Mouse (Mus musculus): ENCODE results near the gene Cd27. TPM values are rescaled to one million over a fixed set of nuclear protein-coding genes. Genes with fewer than 3 reads are reported as not detected.
"Not testable (repeated sequence)": the region's sequence is repeated elsewhere in the genome, so short reads cannot be mapped to it uniquely, and the experiment has no call there.

Gene Cd27
- 0.04 TPM in 1 of 2 replicates, not detected in the other for polyA plus RNA-seq (2012)

DNA sequence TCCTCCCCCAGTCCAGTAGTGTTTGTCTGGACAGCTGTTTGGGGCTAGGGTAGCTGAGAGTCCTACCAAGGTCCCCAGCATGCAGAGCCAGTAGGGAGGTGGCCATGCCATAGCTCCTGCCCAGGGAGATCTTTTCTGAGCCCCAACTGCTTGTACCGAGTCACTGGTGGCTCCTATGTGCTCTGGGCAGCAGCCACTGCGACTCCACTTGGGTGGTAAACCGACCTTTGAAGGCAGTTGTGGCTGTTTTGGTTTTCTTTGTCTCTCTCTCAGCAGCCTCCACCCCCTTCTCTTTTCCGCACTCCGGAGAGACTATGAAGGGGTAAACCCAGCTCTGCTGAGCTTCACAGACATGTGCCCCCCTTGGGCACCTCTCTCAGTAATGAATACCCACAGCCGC, at the start of gene Cd27:
Gene Cd27 (minus strand): TSS at position 229 of the 400 bp plus-strand sequence.
- Histone ChIP-seq H3K36me3 (ENCODE audit: control insufficient read depth) (no peaks in the 10 kb centered on the region), H3K27me3 (ENCODE audit: control insufficient read depth) (no peaks in the 10 kb centered on the region), H3K9me3 (ENCODE audit: control insufficient read depth, low read length) (no peaks in the 10 kb centered on the region), H3K4me3 (replicated peaks) (no peak within 1 kb of the TSS), H3K4me1 (ENCODE audit: control insufficient read depth) (peaks cover 17% of the 10 kb centered on the region)
- TF ChIP-seq TAL1 (IDR thresholded peaks at IDR 0.05; ENCODE audit: low read length) (no peak), GATA1 (IDR thresholded peaks at IDR 0.05; ENCODE audit: low read length) (no peak)

DNA sequence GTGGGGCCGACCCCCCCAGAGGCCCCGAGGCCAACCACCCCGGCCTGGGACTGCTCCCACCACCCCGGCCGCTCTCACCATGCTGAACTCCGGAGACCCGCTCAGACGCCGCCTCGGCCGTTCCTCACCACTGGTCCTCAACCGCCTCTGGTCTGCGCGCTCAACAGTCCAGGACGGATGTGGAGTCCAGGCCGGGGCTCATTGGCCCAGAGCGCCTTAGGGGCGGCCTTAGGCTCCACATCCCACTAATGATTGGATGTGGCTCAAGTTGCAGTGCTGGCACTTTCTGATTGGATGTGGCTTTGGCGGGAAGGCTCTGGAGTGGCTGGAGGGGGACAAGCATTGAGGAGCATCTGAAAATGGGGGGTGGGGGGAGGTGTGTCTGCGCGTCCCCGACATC, 49.1 kb upstream of the Cd27 start, which contains the start of gene Tuba3a:
Gene Tuba3a (minus strand): TSS at position 153 of the 400 bp plus-strand sequence.
- H3K36me3 ChIP-seq (ENCODE audit: control insufficient read depth), result no peaks in the 10 kb centered on the region
- H3K4me3 ChIP-seq (replicated peaks), result no peak within 1 kb of the TSS
- no peaks in the 10 kb centered on the region for H3K4me1 ChIP-seq (ENCODE audit: control insufficient read depth)
- H3K27me3 ChIP-seq (ENCODE audit: control insufficient read depth), result no peaks in the 10 kb centered on the region
- TF ChIP-seq TAL1 (IDR thresholded peaks at IDR 0.05; ENCODE audit: low read length) (no peak), GATA1 (IDR thresholded peaks at IDR 0.05; ENCODE audit: low read length) (no peak)
- H3K9me3 ChIP-seq (ENCODE audit: control insufficient read depth, low read length), result 0 out of 2 replicates have a peak, but pooled peaks cover 1% of the 10 kb centered on the region

DNA sequence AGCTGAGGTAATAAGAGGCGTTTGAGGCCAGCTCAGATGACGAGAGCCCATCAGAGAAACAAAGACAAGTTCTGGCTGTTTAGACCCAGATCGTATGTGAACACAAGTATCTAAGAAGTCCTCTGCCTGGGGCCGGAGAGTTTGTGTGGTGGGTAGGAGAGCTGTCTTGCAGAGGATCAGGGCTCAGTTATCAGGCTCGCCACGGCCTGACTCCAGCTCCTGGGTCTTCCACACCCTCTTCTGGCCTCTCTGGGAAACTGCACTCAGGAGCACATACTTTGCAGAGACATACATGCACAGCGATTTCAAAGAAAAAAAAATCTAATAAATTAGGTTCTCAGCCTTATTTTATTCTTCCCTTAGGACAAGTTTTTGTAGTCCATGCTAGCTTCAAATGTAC, 47.9 kb upstream of the Cd27 start:
- no peak for TF ChIP-seq GATA1 (IDR thresholded peaks at IDR 0.05; ENCODE audit: low read length)
- TF ChIP-seq TAL1 (IDR thresholded peaks at IDR 0.05; ENCODE audit: low read length), result no peak
- H3K27me3 ChIP-seq (ENCODE audit: control insufficient read depth), result no peaks in the 10 kb centered on the region
- H3K4me1 ChIP-seq (ENCODE audit: control insufficient read depth), result no peaks in the 10 kb centered on the region
- no peaks in the 10 kb centered on the region for H3K36me3 ChIP-seq (ENCODE audit: control insufficient read depth)
- H3K9me3 ChIP-seq (ENCODE audit: control insufficient read depth, low read length), result 0 out of 2 replicates have a peak, but pooled peaks cover 2% of the 10 kb centered on the region
- no peak overlapping the region for H3K4me3 ChIP-seq (replicated peaks)

DNA sequence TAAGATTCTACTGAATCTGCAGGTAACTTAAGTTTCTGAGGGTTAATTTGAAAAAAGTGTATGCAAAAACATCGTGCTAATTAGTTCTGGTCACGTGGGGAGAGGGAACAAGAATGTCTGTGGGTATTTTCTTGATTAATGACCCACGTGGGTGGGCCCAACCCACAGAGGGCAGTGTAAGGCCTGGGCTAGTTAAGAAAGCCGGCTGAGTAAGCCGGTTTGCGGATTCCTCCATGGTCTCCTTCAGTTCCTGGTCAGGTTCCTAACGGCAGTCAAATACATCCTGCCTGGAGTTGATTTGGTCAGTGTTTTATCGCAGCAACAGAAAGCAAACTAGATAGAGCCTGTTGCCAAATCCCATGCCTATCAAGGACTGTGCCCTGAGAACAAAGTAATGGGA, 47.4 kb upstream of the Cd27 start:
- no peaks in the 10 kb centered on the region for H3K36me3 ChIP-seq (ENCODE audit: control insufficient read depth)
- no peaks in the 10 kb centered on the region for H3K4me1 ChIP-seq (ENCODE audit: control insufficient read depth)
- no peak overlapping the region for H3K4me3 ChIP-seq (replicated peaks)
- no peak for TF ChIP-seq GATA1 (IDR thresholded peaks at IDR 0.05; ENCODE audit: low read length)
- TF ChIP-seq TAL1 (IDR thresholded peaks at IDR 0.05; ENCODE audit: low read length), result no peak
- H3K9me3 ChIP-seq (ENCODE audit: control insufficient read depth, low read length), result 0 out of 2 replicates have a peak, but pooled peaks cover 2% of the 10 kb centered on the region
- H3K27me3 ChIP-seq (ENCODE audit: control insufficient read depth), result no peaks in the 10 kb centered on the region

DNA sequence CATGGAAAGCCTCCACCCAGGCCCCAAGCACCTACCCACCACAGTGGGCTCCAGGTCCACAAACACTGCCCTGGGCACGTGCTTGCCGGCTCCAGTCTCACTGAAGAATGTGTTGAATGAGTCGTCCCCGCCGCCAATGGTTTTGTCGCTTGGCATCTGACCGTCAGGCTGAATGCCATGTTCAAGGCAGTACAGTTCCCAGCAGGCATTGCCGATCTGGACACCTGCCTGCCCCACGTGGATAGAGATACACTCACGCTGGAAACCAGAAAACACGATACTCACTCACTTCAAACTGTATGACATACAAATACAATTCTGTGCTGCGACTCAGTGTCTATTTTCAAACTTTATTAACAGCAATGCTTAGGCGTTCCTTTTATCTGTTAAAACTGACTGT, 45.9 kb upstream of the Cd27 start:
- H3K36me3 ChIP-seq (ENCODE audit: control insufficient read depth); H3K4me3 ChIP-seq (replicated peaks); H3K27me3 ChIP-seq (ENCODE audit: control insufficient read depth); H3K4me1 ChIP-seq (ENCODE audit: control insufficient read depth); H3K9me3 ChIP-seq (ENCODE audit: control insufficient read depth, low read length): not testable (repeated sequence)

DNA sequence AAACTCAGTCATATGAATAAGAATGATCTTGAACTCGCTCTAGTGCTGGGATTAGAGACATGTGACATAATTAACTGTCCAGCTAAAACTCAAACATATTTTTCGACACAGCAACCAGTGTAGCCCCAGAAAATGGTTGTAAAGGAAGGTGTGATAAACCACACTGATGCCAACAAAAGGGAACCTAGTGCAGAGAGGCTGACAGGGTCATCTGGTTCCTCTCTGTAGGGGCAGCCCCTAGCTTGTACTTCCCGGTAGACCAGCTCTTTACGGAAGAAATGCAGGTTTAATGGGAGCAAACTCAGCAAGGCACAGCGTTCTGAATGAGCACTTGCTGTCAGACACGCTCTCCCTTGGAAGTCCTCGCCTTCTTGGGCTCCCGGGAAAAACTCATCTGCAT, 42.9 kb upstream of the Cd27 start:
- Histone ChIP-seq H3K27me3 (ENCODE audit: control insufficient read depth) (no peaks in the 10 kb centered on the region), H3K4me1 (ENCODE audit: control insufficient read depth) (no peaks in the 10 kb centered on the region), H3K9me3 (ENCODE audit: control insufficient read depth, low read length) (0 out of 2 replicates have a peak, but pooled peaks cover 2% of the 10 kb centered on the region), H3K36me3 (ENCODE audit: control insufficient read depth) (no peaks in the 10 kb centered on the region), H3K4me3 (replicated peaks) (no peak overlapping the region)
- no peak for TF ChIP-seq TAL1 (IDR thresholded peaks at IDR 0.05; ENCODE audit: low read length)
- no peak for TF ChIP-seq GATA1 (IDR thresholded peaks at IDR 0.05; ENCODE audit: low read length)

DNA sequence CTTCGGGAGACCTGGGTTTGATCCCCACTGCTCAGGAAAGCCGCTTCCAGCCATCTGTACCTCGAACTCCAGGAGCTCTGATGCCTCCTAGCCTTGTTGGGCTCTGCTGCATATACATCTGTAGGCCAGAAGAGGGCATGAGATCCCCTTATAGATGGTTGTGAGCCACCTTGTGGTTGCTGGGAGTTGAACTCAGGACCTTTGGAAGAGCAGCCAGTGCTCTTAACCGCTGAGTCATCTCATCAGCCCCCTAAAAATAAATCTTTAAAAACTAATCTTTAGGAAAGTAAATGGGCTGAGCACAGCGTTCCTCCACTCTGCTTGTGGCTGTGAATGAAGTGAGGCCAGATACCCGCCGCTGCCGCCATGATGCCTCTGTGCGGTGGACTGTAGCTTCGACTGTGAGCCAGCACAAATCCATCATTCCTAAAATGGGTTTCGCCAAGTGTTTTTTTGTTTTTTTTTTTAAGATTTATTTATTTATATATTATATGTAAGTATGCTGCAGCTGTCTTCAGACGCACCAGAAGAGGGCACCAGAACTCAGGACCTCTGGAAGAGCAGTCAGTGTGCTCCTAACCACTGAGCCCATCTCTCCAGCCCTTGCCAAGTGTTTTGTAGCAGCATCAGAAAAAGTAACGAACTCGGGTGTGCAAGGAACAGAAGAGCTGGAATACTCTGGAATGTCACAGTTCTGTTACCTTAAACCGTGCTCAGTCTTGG, 38.2 kb upstream of the Cd27 start:
- Histone ChIP-seq H3K4me1 (ENCODE audit: control insufficient read depth) (peaks cover 9% of the 10 kb centered on the region), H3K27me3 (ENCODE audit: control insufficient read depth) (peaks cover 2% of the 10 kb centered on the region; the same call in 1 of the 2 replicates), H3K4me3 (replicated peaks) (no peak overlapping the region), H3K36me3 (ENCODE audit: control insufficient read depth) (no peaks in the 10 kb centered on the region), H3K9me3 (ENCODE audit: control insufficient read depth, low read length) (no peaks in the 10 kb centered on the region)
- TF ChIP-seq TAL1 (IDR thresholded peaks at IDR 0.05; ENCODE audit: low read length) (no peak), GATA1 (IDR thresholded peaks at IDR 0.05; ENCODE audit: low read length) (no peak)

DNA sequence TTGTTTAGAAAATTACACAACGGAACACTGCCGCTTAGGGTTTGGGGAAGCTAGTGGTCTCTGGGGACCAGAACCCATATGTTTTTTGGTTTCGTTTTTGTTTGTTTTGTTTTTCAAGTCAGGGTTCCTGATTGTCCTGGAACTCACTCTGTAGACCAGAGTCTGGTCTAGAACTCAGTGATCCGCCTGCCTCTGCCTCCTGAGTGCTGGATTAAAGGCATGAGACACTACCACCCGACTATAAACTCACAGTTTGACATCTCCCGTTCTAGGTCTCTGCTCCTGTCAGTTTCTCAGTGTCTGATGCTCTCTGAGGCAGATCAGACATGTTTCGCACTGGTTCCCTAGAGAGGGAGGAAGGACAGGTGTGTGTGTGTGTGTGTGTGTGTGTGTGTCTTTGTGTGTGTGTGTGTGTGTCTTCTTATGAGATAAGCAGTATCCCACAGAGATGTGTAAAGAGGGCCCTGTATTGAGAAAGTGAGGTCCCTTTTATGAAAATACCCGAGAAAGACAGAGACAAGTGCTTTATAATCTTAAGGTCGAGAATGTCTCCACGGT, 35.5 kb upstream of the Cd27 start:
- Histone ChIP-seq H3K27me3 (ENCODE audit: control insufficient read depth) (peaks cover 2% of the 10 kb centered on the region; the same call in 1 of the 2 replicates), H3K4me1 (ENCODE audit: control insufficient read depth) (peaks cover 9% of the 10 kb centered on the region), H3K9me3 (ENCODE audit: control insufficient read depth, low read length) (no peaks in the 10 kb centered on the region), H3K4me3 (replicated peaks) (no peak overlapping the region), H3K36me3 (ENCODE audit: control insufficient read depth) (no peaks in the 10 kb centered on the region)
- no peak for TF ChIP-seq TAL1 (IDR thresholded peaks at IDR 0.05; ENCODE audit: low read length)
- no peak for TF ChIP-seq GATA1 (IDR thresholded peaks at IDR 0.05; ENCODE audit: low read length)

DNA sequence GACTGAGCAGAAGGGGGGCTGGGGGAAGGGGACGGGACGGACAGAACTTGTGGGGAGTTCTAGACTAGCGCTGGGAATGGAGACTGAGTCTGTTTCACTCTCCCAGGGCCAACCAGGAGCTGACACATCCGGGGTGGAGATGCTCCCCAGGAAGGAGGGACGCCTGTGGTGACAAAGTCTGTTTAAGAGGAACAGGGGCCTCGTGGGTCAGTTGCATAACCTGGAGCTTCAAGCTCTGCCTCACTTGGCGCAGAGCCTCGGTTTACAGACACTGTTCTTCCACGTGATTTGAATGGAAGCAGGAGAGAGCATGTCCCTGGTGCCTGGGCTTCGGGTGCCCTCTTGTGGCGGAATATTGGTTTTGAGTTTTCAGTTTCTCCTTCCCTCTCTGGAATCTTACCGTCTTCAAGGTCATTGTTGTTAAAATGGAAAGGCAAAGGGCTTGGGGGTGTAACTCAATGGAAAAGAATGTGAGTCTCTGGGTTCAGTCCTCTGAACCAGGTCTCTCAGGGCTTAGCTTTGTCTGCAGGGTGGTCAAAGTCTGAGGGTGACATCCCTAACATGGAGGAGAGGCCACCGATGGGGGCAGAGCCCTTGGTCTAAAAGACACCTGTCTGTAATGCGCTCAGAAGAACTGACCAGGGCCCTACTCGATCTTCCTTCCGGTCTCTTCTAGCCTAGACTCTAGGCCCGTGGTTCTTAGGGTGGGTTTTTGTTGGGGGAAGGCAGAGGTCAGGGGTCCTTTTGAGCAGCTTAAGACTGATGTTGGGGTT, 34.8 kb upstream of the Cd27 start:
- peaks cover 9% of the 10 kb centered on the region for H3K4me1 ChIP-seq (ENCODE audit: control insufficient read depth)
- no peaks in the 10 kb centered on the region for H3K36me3 ChIP-seq (ENCODE audit: control insufficient read depth)
- no peaks in the 10 kb centered on the region for H3K9me3 ChIP-seq (ENCODE audit: control insufficient read depth, low read length)
- peaks cover 2% of the 10 kb centered on the region; the same call in 1 of the 2 replicates for H3K27me3 ChIP-seq (ENCODE audit: control insufficient read depth)
- TF ChIP-seq TAL1 (IDR thresholded peaks at IDR 0.05; ENCODE audit: low read length) (no peak), GATA1 (IDR thresholded peaks at IDR 0.05; ENCODE audit: low read length) (no peak)
- no peak overlapping the region for H3K4me3 ChIP-seq (replicated peaks)

Data from erythroblast, embryonic 14.5 days (primary cell).